Mouse (Mus musculus): ENCODE results near the gene Pik3cd.

Gene Pik3cd

GRCm38 (mm10) chr4:149724916-149725470 lies 22.6 kb upstream of the Pik3cd start:
- DNase-seq (ENCODE audit: low spot score in 2 of 2) = no peak

- peak in 1 of 2 experiments; percentile 55 for DNase-seq (ENCODE audit: low spot score in 2 of 2)
Measured at GRCm38 (mm10) chr4:149723855-149724731, 21.7 kb upstream of the Pik3cd start.

GRCm38 (mm10) chr4:149723021-149723390 lies 20.6 kb upstream of the Pik3cd start:
- no peak for DNase-seq (ENCODE audit: low spot score in 2 of 2)

GRCm38 (mm10) chr4:149722104-149723020 lies 20.0 kb upstream of the Pik3cd start:
- DNase-seq (ENCODE audit: low spot score in 2 of 2) = no peak

- no peak for DNase-seq (ENCODE audit: low spot score in 2 of 2)
Measured at GRCm38 (mm10) chr4:149721163-149721562, 18.8 kb upstream of the Pik3cd start.

GRCm38 (mm10) chr4:149719686-149720085 lies 17.3 kb upstream of the Pik3cd start:
- no peak for DNase-seq (ENCODE audit: low spot score in 2 of 2)

GRCm38 (mm10) chr4:149714542-149714941 lies 12.2 kb upstream of the Pik3cd start:
- DNase-seq (ENCODE audit: low spot score in 2 of 2) = no peak

GRCm38 (mm10) chr4:149711955-149712354 lies 9.6 kb upstream of the Pik3cd start:
- no peak for DNase-seq (ENCODE audit: low spot score in 2 of 2)

GRCm38 (mm10) chr4:149711485-149711884 lies 9.1 kb upstream of the Pik3cd start:
- DNase-seq (ENCODE audit: low spot score in 2 of 2) = no peak

- peak; percentile 27 to 42 for DNase-seq (ENCODE audit: low spot score in 2 of 2)
Measured at GRCm38 (mm10) chr4:149710510-149710909, 8.1 kb upstream of the Pik3cd start.

GRCm38 (mm10) chr4:149705941-149706340 lies 3.6 kb upstream of the Pik3cd start:
- no peak for DNase-seq (ENCODE audit: low spot score in 2 of 2)

GRCm38 (mm10) chr4:149705298-149705697 lies 2.9 kb upstream of the Pik3cd start:
- DNase-seq (ENCODE audit: low spot score in 2 of 2) = no peak

- DNase-seq (ENCODE audit: low spot score in 2 of 2) = no peak
Measured at GRCm38 (mm10) chr4:149701426-149702209, 753 bp downstream of the Pik3cd start.

GRCm38 (mm10) chr4:149699953-149700352 lies 2.4 kb downstream of the Pik3cd start:
- no peak for DNase-seq (ENCODE audit: low spot score in 2 of 2)

GRCm38 (mm10) chr4:149698197-149698821 lies 4.1 kb downstream of the Pik3cd start:
- peak in 1 of 2 experiments; percentile 59 for DNase-seq (ENCODE audit: low spot score in 2 of 2)

GRCm38 (mm10) chr4:149697506-149698196 lies 4.7 kb downstream of the Pik3cd start:
- no peak for DNase-seq (ENCODE audit: low spot score in 2 of 2)

- DNase-seq (ENCODE audit: low spot score in 2 of 2) = no peak
Measured at GRCm38 (mm10) chr4:149696189-149696971, 6.0 kb downstream of the Pik3cd start.

- DNase-seq (ENCODE audit: low spot score in 2 of 2) = no peak
Measured at GRCm38 (mm10) chr4:149691368-149691767, 11.0 kb downstream of the Pik3cd start.

GRCm38 (mm10) chr4:149690828-149691280 lies 11.5 kb downstream of the Pik3cd start:
- DNase-seq (ENCODE audit: low spot score in 2 of 2) = no peak

Data from urinary bladder, adult 18-20 months (tissue).